Mouse (Mus musculus) frontal cortex, postnatal 36 days (tissue): ENCODE results near the gene Olfr12.
A peak's percentile ranks its signal among the peaks of the same experiment; 100 is the strongest.

Experiments
- DNase-seq, 2 experiments: peaks; one replicate each; pipeline ENCODE4 v3.0.0; 2022; ENCODE audit warnings: low spot score in 2 of 2

The Olfr12 gene

GRCm38 (mm10) chr1:92617488-92617887 is at the start of gene Olfr12:
Gene Olfr12 (plus strand): TSS chr1:92617788.
- DNase-seq: no peak

- no peak for DNase-seq
These were observed 46.6 kb upstream of the Olfr12 start, which contains the start of gene Olfr1413 for GRCm38 (mm10) chr1:92571022-92571421. Gene Olfr1413 (plus strand): TSS chr1:92571322.

GRCm38 (mm10) chr1:92585479-92585878 is 32.1 kb upstream of the Olfr12 start, which contains the start of gene Olfr1412:
Gene Olfr1412 (plus strand): TSS chr1:92585779.
- DNase-seq: no peak

GRCm38 (mm10) chr1:92594111-92594510 is 23.5 kb upstream of the Olfr12 start, which contains the start of gene Olfr1411:
Gene Olfr1411 (plus strand): TSS chr1:92594411.
- DNase-seq: no peak

- no peak for DNase-seq
These were observed 21.6 kb upstream of the Olfr12 start for GRCm38 (mm10) chr1:92596019-92596418.

GRCm38 (mm10) chr1:92605482-92605881 is 12.1 kb upstream of the Olfr12 start, which contains the start of gene Olfr1410:
Gene Olfr1410 (plus strand): TSS chr1:92605782.
- DNase-seq: no peak

- no peak for DNase-seq
These were observed 9.9 kb upstream of the Olfr12 start for GRCm38 (mm10) chr1:92607711-92608110.

- peak; percentile 45 to 69 for DNase-seq
These were observed 6.6 kb upstream of the Olfr12 start for GRCm38 (mm10) chr1:92611008-92611407.

- DNase-seq: no peak
These were observed 4.4 kb upstream of the Olfr12 start for GRCm38 (mm10) chr1:92613175-92613574.

GRCm38 (mm10) chr1:92614516-92614915 is 3.1 kb upstream of the Olfr12 start:
- DNase-seq: peak in 1 of 2 experiments; percentile 22

- DNase-seq: no peak
These were observed 1.5 kb upstream of the Olfr12 start for GRCm38 (mm10) chr1:92616046-92616445.

GRCm38 (mm10) chr1:92618360-92618759 is 772 bp downstream of the Olfr12 start:
- DNase-seq: no peak

GRCm38 (mm10) chr1:92628227-92628626 is 10.6 kb downstream of the Olfr12 start:
- DNase-seq: no peak

- no peak for DNase-seq
These were observed 14.6 kb downstream of the Olfr12 start for GRCm38 (mm10) chr1:92632196-92632595.

GRCm38 (mm10) chr1:92632948-92633347 is 15.4 kb downstream of the Olfr12 start:
- no peak for DNase-seq

GRCm38 (mm10) chr1:92633726-92634125 is 16.1 kb downstream of the Olfr12 start:
- no peak for DNase-seq

GRCm38 (mm10) chr1:92634569-92634968 is 17.0 kb downstream of the Olfr12 start:
- no peak for DNase-seq

- DNase-seq: no peak
These were observed 17.5 kb downstream of the Olfr12 start for GRCm38 (mm10) chr1:92634976-92635599.

- DNase-seq: no peak
These were observed 18.4 kb downstream of the Olfr12 start for GRCm38 (mm10) chr1:92636015-92636414.

- no peak for DNase-seq
These were observed 19.1 kb downstream of the Olfr12 start for GRCm38 (mm10) chr1:92636676-92637075.

- no peak for DNase-seq
These were observed 20.0 kb downstream of the Olfr12 start for GRCm38 (mm10) chr1:92637501-92638172.

- DNase-seq: peak; percentile 70 to 83
These were observed 20.6 kb downstream of the Olfr12 start for GRCm38 (mm10) chr1:92638181-92638580.

- no peak for DNase-seq
These were observed 21.1 kb downstream of the Olfr12 start for GRCm38 (mm10) chr1:92638736-92639135.
